Mouse (Mus musculus) hindbrain, embryonic 12.5 days (tissue): Measurements from ENCODE around the gene Slc6a16. TPM values are rescaled to one million over a fixed set of nuclear protein-coding genes. Genes with fewer than 3 reads are reported as not detected.

Experiments used
- ATAC-seq: fragments of 200-750 bp; cut with Nextera tagmentation; 2 replicates; pipeline ENCODE4 v1.8.0; 2017; ENCODE audit warnings: moderate TSS enrichment; ENCODE audit not compliant: low FRiP score
- H3K27ac ChIP-seq: fragments of 300-500 bp; sonication (generic); 2 replicates; pipeline ENCODE4 v1.5.1; 2016; ENCODE audit warnings: mild to moderate bottlenecking
- H3K27me3 ChIP-seq: fragments of 300-500 bp; sonication (generic); 2 replicates; pipeline ENCODE4 v1.6.1; 2016; ENCODE audit warnings: mild to moderate bottlenecking
- H3K36me3 ChIP-seq: fragments of 300-500 bp; sonication (generic); 2 replicates; pipeline ENCODE4 v1.6.1; 2016; ENCODE audit warnings: mild to moderate bottlenecking
- H3K4me1 ChIP-seq: fragments of 300-500 bp; sonication (generic); 2 replicates; pipeline ENCODE4 v1.6.1; 2016
- H3K4me2 ChIP-seq: fragments of 300-500 bp; sonication (generic); replicated peaks from 2 replicates; pipeline ENCODE4 v1.6.1; 2016; ENCODE audit warnings: mild to moderate bottlenecking
- H3K4me3 ChIP-seq: fragments of 300-500 bp; sonication (generic); 2 replicates; pipeline ENCODE4 v1.5.1; 2016; ENCODE audit warnings: mild to moderate bottlenecking
- H3K9ac ChIP-seq: fragments of 300-500 bp; sonication (generic); 2 replicates; pipeline ENCODE4 v1.6.1; 2016; ENCODE audit warnings: mild to moderate bottlenecking, moderate library complexity
- H3K9me3 ChIP-seq: fragments of 300-500 bp; sonication (generic); replicated peaks from 2 replicates; pipeline ENCODE4 v1.6.1; 2016; ENCODE audit warnings: mild to moderate bottlenecking
- WGBS: fragments of 180-500 bp; shearing (Covaris S2); methylation state at CpG from one replicate; pipeline ENCODE4 v1.1.7; 2016; 5-methylcytosine and 5-hydroxymethylcytosine counted together
- polyA plus RNA-seq: library from polyadenylated mRNA; unstranded; fragments of >200 nt; fragmentation: Nextera tagmentation; extraction: Ambion mirVana; gene quantifications from 2 replicates; pipeline ENCODE4 v1.2.1, GENCODE M21; 2016

The Slc6a16 gene
- polyA plus RNA-seq, 1 experiment from 2014 or later, result 0.28 TPM

DNA sequence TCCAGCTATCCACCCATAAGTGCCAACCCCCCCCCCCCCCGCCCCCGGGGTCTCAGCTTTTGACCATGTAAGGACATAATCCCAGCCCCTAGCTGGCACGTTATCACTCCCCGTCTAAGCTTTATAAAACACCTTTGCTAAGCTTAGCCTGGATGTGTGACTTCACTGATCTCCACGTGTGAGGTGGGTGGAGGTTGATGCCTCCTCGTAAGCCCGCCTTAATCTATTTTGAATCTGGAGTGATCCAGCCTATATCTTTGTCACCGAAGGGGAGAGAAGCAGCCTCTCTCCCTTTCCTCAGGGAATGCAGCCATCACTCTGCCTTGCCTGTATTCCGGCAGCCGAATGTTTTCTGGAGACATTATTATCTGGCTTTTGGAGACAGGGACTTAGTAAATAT lies 38.2 kb upstream of the Slc6a16 start:
- no peak for ATAC-seq
- 69% methylated on average over 10 of the region's 10 CpGs for WGBS
- no peak overlapping the region for H3K27ac ChIP-seq

GRCm38 (mm10) chr7:45204380-45205143 lies 36.3 kb upstream of the Slc6a16 start, which contains the start of gene Ccdc155:
Gene Ccdc155, minus strand, starts transcription at chr7:45204892.
- peak within 1 kb of the TSS; percentile 48 for H3K4me2 ChIP-seq
- H3K36me3 ChIP-seq, result no peaks in the 10 kb centered on the region
- H3K4me3 ChIP-seq, result peak within 1 kb of the TSS; percentile 42
- peak; percentile 97 for ATAC-seq
- no peaks in the 10 kb centered on the region for H3K4me1 ChIP-seq
- peaks cover 19% of the 10 kb centered on the region for H3K27me3 ChIP-seq
- 9% methylated on average over 44 of the region's 44 CpGs for WGBS
- peak within 1 kb of the TSS; percentile 75 for H3K27ac ChIP-seq
- H3K9ac ChIP-seq, result peak within 1 kb of the TSS; percentile 62
- H3K9me3 ChIP-seq, result no peaks in the 10 kb centered on the region

More for the DNA sequence above, 38.2 kb upstream of the Slc6a16 start:
- Histone ChIP-seq H3K9ac (no peak overlapping the region), H3K4me1 (peaks cover 2% of the 10 kb centered on the region; the same call in 1 of the 2 replicates), H3K9me3 (no peaks in the 10 kb centered on the region), H3K36me3 (no peaks in the 10 kb centered on the region), H3K4me3 (no peak overlapping the region), H3K27me3 (peaks cover 21% of the 10 kb centered on the region), H3K4me2 (no peak overlapping the region)

- Histone ChIP-seq H3K27me3 (peaks cover 32% of the 10 kb centered on the region), H3K36me3 (no peaks in the 10 kb centered on the region), H3K4me1 (peaks cover 4% of the 10 kb centered on the region; the same call in 1 of the 2 replicates), H3K4me2 (no peak overlapping the region), H3K27ac (no peak overlapping the region), H3K9me3 (no peaks in the 10 kb centered on the region), H3K9ac (no peak overlapping the region), H3K4me3 (no peak overlapping the region)
- WGBS, result 77% methylated on average over 6 of the region's 6 CpGs
- no peak for ATAC-seq
These were observed 32.6 kb upstream of the Slc6a16 start for GRCm38 (mm10) chr7:45208260-45208659.

DNA sequence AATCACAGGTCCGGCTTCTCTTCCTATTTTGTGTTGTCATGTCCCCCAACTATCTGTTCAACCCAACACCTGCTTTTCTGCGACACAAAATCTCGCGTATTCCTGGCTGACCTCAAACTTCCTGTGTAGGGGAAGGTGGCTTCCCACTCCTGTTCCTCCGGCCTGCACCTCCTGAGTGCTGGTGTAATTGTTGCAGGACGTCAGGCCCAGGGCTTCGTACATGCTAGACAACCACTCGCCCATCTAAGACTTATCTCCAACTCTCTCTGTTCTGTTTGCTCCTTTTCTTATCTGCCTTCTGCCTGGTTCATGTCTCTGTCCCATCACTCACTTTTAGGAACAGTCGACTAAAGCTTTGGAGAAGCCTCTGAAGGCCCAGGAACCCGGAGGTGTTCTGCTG lies 29.8 kb upstream of the Slc6a16 start:
- H3K4me3 ChIP-seq, result no peak overlapping the region
- WGBS, result 77% methylated on average over 10 of the region's 10 CpGs

DNA sequence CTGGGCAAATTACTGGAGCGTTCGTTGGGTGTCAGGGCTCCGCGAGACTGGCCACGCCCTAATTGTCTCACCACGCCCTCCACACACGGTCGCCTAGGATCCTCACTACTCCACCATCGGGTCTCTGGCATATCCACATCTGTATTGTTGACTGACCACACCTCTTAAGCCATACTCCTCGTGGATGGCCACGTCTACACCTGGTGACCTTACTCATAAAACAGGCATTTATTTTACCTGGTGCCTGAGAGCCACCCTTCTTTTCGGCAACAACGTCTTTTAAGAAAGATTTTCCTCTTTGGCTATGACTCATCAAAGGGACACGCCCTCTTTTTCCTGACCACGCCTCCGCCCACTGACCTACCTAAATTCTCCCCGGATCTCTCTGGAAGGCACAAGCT lies 29.0 kb upstream of the Slc6a16 start, which contains the start of gene Dkkl1:
TSS of gene Dkkl1 (minus strand) at position 297 of the 401 bp plus-strand sequence.
- H3K4me3 ChIP-seq, result peak within 1 kb of the TSS; percentile 10; the same call in 1 of the 2 replicates
- 0 out of 2 replicates have a peak within 1 kb of the TSS, but pooled peaks have one; percentile 9 for H3K4me2 ChIP-seq
- ATAC-seq, result no peak
- no peak within 1 kb of the TSS for H3K9ac ChIP-seq
- WGBS, result 7% methylated on average over 17 of the region's 17 CpGs
- peaks cover 30% of the 10 kb centered on the region for H3K27me3 ChIP-seq
- no peak within 1 kb of the TSS for H3K27ac ChIP-seq
- H3K4me1 ChIP-seq, result peaks cover 14% of the 10 kb centered on the region
- H3K9me3 ChIP-seq, result no peaks in the 10 kb centered on the region
- H3K36me3 ChIP-seq, result no peaks in the 10 kb centered on the region

More for the DNA sequence above, 29.8 kb upstream of the Slc6a16 start:
- H3K27me3 ChIP-seq, result peaks cover 30% of the 10 kb centered on the region
- no peak overlapping the region for H3K9ac ChIP-seq
- H3K4me2 ChIP-seq, result no peak overlapping the region
- no peaks in the 10 kb centered on the region for H3K9me3 ChIP-seq
- H3K4me1 ChIP-seq, result peaks cover 12% of the 10 kb centered on the region
- no peaks in the 10 kb centered on the region for H3K36me3 ChIP-seq
- ATAC-seq, result no peak
- no peak overlapping the region for H3K27ac ChIP-seq

DNA sequence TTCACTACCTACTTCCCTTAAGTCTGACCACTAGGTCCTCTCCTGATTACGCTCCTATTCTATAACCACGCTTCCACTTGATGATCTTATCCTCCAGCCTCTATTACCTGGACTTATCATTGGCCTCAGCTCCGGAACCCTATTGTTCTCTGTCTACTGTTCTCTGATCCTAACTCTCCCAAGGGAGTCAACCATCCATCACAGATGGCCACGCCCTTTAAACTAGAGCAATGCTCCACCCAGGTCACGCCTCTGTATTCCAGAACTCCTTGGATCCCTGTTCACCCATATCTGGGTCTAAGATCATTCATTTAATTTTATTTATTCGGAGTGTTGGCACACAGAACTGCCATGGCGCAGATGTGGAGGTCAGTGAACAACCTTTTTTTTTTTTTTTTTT lies 28.5 kb upstream of the Slc6a16 start:
- Histone ChIP-seq H3K27ac (no peak overlapping the region), H3K4me2 (no peak overlapping the region), H3K4me3 (0 out of 2 replicates have a peak overlapping the region, but pooled peaks have one; percentile 10), H3K9ac (no peak overlapping the region), H3K4me1 (peaks cover 19% of the 10 kb centered on the region), H3K36me3 (no peaks in the 10 kb centered on the region), H3K27me3 (peaks cover 30% of the 10 kb centered on the region), H3K9me3 (no peaks in the 10 kb centered on the region)
- WGBS, result 76% methylated on average over 7 of the region's 7 CpGs
- no peak for ATAC-seq

DNA sequence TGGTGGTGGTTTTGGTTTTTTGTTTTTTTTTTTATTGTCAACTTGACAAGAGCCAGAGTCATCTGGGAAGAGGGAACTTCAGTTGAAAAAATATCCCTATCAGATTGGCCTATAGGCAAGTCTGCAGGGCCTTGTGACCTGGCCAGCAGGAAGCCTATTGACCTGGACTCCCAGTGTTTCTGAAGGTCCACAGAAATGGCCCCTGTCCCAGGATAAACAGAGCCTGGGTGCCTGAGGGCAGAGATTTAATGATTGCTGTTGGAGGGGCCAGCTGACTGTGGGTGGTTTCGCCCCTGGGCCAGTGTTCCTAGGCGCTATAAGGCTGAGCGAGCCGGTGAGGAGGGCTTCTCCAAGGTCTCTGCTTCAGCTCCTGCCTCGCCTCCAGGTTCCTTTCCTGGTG lies 27.2 kb upstream of the Slc6a16 start:
- Histone ChIP-seq H3K27ac (no peak overlapping the region), H3K9me3 (no peaks in the 10 kb centered on the region), H3K9ac (no peak overlapping the region), H3K27me3 (peaks cover 30% of the 10 kb centered on the region), H3K36me3 (peaks cover 9% of the 10 kb centered on the region; the same call in 1 of the 2 replicates), H3K4me2 (no peak overlapping the region), H3K4me3 (no peak overlapping the region), H3K4me1 (peaks cover 29% of the 10 kb centered on the region)
- ATAC-seq, result no peak
- WGBS, result 55% methylated on average over 5 of the region's 5 CpGs

DNA sequence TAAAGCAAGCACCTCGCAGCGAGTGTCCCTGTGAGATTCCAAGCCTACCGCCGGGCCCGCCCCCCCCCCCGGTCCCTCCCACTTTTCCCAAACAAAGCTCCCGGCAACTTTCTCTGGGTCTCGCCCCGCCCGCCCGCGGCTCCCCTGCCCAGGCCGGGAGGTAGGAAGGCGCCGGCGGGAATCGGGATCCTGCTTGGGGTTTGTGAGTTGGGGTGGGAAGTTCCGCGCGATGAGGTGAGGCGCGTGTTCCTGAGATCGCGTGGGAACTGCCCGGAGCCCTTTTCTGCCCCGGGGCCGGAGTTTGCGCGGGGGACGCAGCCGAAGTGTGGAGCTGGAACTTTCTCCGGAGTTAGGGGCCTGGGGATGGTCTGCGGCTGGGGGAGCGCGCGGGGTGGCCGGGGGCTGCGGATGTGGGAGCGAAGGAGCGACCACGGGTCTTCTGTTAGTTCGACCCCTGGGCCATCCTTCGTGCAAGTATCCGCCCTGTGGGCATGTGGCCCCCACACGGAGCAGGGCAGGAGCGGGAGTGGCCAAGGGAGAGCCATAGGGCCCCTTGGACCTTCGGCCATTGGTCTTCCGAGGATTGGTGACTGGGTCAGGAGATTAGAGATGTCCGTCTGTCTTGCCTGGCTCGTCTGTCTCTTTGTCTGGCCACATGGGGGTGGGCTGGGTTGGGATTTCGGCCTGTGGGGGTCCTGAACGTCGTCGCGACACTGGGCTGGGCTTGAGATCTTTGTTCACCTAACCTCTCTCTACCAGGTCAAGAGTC lies 25.0 kb upstream of the Slc6a16 start, which contains the start of gene Tead2:
TSS of gene Tead2 (plus strand) at position 81 of the 769 bp plus-strand sequence.
- Histone ChIP-seq H3K9ac (peak within 1 kb of the TSS; percentile 83), H3K36me3 (peaks cover 30% of the 10 kb centered on the region), H3K4me3 (peak within 1 kb of the TSS; percentile 70), H3K4me2 (peak within 1 kb of the TSS; percentile 79), H3K27ac (peak within 1 kb of the TSS; percentile 91), H3K27me3 (peaks cover 16% of the 10 kb centered on the region), H3K9me3 (no peaks in the 10 kb centered on the region), H3K4me1 (peaks cover 44% of the 10 kb centered on the region)
- ATAC-seq, result peak; percentile 57
- under 1% methylated on average over 55 of the region's 55 CpGs for WGBS

GRCm38 (mm10) chr7:45216442-45217183 lies 24.3 kb upstream of the Slc6a16 start:
- H3K4me1 ChIP-seq, result peaks cover 42% of the 10 kb centered on the region
- H3K4me2 ChIP-seq, result peak overlapping the region; percentile 79
- H3K9me3 ChIP-seq, result no peaks in the 10 kb centered on the region
- peak overlapping the region; percentile 91 for H3K27ac ChIP-seq
- WGBS, result 1% methylated on average over 13 of the region's 13 CpGs
- peaks cover 36% of the 10 kb centered on the region for H3K36me3 ChIP-seq
- H3K27me3 ChIP-seq, result peaks cover 9% of the 10 kb centered on the region
- peak overlapping the region; percentile 70 for H3K4me3 ChIP-seq
- peak; percentile 83 for ATAC-seq
- peak overlapping the region; percentile 83 for H3K9ac ChIP-seq

DNA sequence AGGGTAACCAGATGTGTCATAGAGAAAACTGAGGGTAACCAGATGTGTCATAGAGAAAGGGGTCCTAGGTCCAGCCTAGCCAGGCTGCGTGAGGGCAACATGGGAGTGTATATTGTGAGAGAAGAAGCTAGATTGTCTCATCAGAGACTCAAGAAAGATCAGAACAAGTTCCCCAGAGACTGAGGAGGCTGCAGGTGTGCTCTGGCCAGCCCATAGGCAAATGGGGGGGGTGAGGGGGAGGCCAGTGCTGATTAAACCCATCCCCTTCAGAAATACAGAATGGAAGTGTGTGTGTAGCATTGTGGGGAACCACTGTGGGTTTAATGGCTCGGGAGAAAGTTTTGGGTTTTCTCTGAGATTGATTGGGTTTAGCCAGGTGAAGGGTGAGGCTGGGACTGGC lies 19.2 kb upstream of the Slc6a16 start:
- WGBS, result 80% methylated on average over 2 of the region's 2 CpGs
- Histone ChIP-seq H3K4me2 (no peak overlapping the region), H3K4me1 (peaks cover 32% of the 10 kb centered on the region), H3K27ac (no peak overlapping the region), H3K9ac (no peak overlapping the region), H3K4me3 (no peak overlapping the region), H3K9me3 (no peaks in the 10 kb centered on the region), H3K36me3 (peaks cover 84% of the 10 kb centered on the region), H3K27me3 (no peaks in the 10 kb centered on the region)
- ATAC-seq, result no peak

DNA sequence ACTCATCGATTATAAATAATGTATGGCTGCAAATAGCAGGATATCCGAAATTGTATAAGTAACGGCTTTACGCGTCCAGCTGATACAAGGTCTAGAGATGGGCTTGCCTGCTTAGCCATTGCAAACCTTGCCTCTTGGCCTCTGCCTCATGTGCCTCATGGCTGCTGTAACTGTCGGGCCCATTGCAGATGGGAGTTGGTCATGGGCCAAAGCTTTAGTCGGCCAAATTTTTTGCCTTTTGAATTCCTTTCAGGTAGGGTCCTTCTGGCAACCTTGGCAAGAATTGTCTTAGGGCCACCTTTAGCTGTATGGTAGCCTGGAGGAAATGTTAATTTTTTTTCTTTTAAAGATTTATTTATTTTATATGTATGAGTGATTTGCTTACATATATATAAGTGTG lies 16.1 kb upstream of the Slc6a16 start:
- Histone ChIP-seq H3K36me3 (peaks cover 93% of the 10 kb centered on the region), H3K4me1 (peaks cover 6% of the 10 kb centered on the region; the same call in 1 of the 2 replicates), H3K4me3 (no peak overlapping the region), H3K9ac (no peak overlapping the region), H3K4me2 (no peak overlapping the region), H3K27ac (no peak overlapping the region), H3K9me3 (no peaks in the 10 kb centered on the region), H3K27me3 (no peaks in the 10 kb centered on the region)
- no peak for ATAC-seq
- WGBS, result 96% methylated on average over 7 of the region's 7 CpGs
